Mouse (Mus musculus) stomach, postnatal 0 days (tissue): Measurements from ENCODE around the gene Cd69.

Experiments
- CTCF ChIP-seq: IDR thresholded peaks from 2 replicates; pipeline ENCODE4 v1.5.1; 2016; ENCODE audit warnings: antibody characterized with exemption, low read depth, mild to moderate bottlenecking, moderate library complexity
- EP300 ChIP-seq: optimal IDR thresholded peaks from 2 replicates; pipeline ENCODE3; 2016; ENCODE audit warnings: antibody characterized with exemption

- TF ChIP-seq CTCF, result no peak
- no peak for TF ChIP-seq EP300
These were observed 33.8 kb downstream of the Cd69 start for GRCm38 (mm10) chr6:129241471-129241870.
